Mouse (Mus musculus) midbrain, embryonic 13.5 days (tissue): ENCODE measurements around the gene Adcy4. TPM values are rescaled to one million over a fixed set of nuclear protein-coding genes. Genes with fewer than 3 reads are reported as not detected.

ENCODE experiments used
- ATAC-seq: fragments of 200-750 bp; cut with Nextera tagmentation; 2 replicates; pipeline ENCODE4 v1.8.0; 2017; ENCODE audit warnings: mild to moderate bottlenecking, moderate TSS enrichment, moderate library complexity
- H3K27ac ChIP-seq: fragments of 300-500 bp; sonication (generic); 2 replicates; pipeline ENCODE4 v1.5.1; 2015; ENCODE audit warnings: inconsistent platforms, mild to moderate bottlenecking, moderate library complexity
- H3K27me3 ChIP-seq: fragments of 300-500 bp; sonication (generic); 2 replicates; pipeline ENCODE4 v1.6.1; 2015; ENCODE audit warnings: mild to moderate bottlenecking, inconsistent platforms
- H3K36me3 ChIP-seq: fragments of 300-500 bp; sonication (generic); 2 replicates; pipeline ENCODE4 v1.6.1; 2015; ENCODE audit warnings: mild to moderate bottlenecking, inconsistent platforms
- H3K4me1 ChIP-seq: fragments of 300-500 bp; sonication (generic); replicated peaks from 2 replicates; pipeline ENCODE4 v1.6.1; 2015; ENCODE audit warnings: inconsistent platforms
- H3K4me2 ChIP-seq: fragments of 300-500 bp; sonication (generic); replicated peaks from 2 replicates; pipeline ENCODE4 v1.6.1; 2015; ENCODE audit warnings: moderate library complexity, mild to moderate bottlenecking, inconsistent platforms
- H3K4me3 ChIP-seq: fragments of 300-500 bp; sonication (generic); replicated peaks from 2 replicates; pipeline ENCODE4 v1.5.1; 2015; ENCODE audit warnings: mild to moderate bottlenecking, inconsistent platforms
- H3K9ac ChIP-seq: fragments of 300-500 bp; sonication (generic); replicated peaks from 2 replicates; pipeline ENCODE4 v1.6.1; 2015; ENCODE audit warnings: mild to moderate bottlenecking, inconsistent platforms
- H3K9me3 ChIP-seq: fragments of 300-500 bp; sonication (generic); 2 replicates; pipeline ENCODE4 v1.6.1; 2016; ENCODE audit warnings: mild to moderate bottlenecking, inconsistent platforms
- WGBS: fragments of 180-500 bp; shearing (Covaris S2); methylation state at CpG from one replicate; pipeline ENCODE4 v1.1.7; 2015; 5-methylcytosine and 5-hydroxymethylcytosine counted together
- polyA plus RNA-seq: library from polyadenylated mRNA; unstranded; fragments of >200 nt; fragmentation: Nextera tagmentation; extraction: Ambion mirVana; gene quantifications from 2 replicates; pipeline ENCODE4 v1.2.1, GENCODE M21; 2015

Gene Adcy4
- polyA plus RNA-seq, 1 experiment from 2014 or later, result 4.2 TPM

DNA sequence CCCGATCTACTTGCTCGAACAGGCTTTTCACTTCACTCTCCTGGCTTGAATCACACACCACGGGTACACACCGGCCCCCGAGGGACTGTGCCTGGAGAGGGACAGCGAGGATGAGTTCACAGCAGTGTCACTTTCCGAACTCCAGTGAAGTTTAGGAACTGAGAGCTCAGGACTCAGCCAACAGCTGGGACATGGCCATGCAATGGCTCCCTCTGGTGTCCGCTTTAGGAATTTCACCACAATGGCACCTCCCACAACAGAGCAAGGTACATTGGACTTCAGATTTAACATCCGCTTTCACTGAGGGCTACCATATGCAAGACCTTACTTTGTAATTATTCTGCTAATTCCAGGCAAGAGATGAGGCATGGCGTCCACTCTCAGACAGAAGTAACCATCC lies 40.2 kb downstream of the Adcy4 start:
- Histone ChIP-seq H3K36me3 (peaks cover 27% of the 10 kb centered on the region), H3K4me3 (no peak overlapping the region), H3K27me3 (no peaks in the 10 kb centered on the region), H3K27ac (no peak overlapping the region), H3K9me3 (no peaks in the 10 kb centered on the region), H3K9ac (no peak overlapping the region; the same call in 1 of the 2 replicates), H3K4me2 (peak overlapping the region; percentile 24), H3K4me1 (peaks cover 36% of the 10 kb centered on the region)
- 26% methylated on average over 10 of the region's 10 CpGs for WGBS
- ATAC-seq, result peak; percentile 74

DNA sequence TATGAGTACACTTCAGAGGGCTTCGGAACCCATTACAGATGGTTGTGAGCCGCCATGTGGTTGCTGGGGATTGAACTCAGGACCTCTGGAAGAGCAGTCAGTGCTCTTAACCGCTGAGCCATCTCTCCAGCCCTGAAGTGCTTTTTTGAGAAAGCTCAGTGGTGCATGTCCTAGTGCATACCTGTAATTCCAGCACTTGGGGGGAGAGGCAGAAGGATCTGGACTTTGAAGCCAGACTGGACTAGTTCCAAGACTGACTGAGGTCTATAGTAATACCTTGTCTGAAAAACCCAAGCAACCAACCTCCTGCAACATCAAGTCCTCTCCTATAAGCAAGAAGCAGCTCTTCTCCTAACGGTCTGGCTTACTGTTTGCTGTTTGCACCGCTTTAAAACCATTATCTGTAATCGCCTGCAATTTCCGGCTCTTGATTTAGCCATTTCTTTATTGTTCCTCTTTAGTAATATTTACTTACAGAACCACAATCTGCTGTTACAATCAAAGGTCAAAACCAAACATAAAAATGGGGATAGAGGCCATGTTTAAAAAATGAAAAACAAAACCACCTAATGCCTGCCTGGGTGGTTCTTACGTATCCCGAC lies 46.7 kb downstream of the Adcy4 start:
- H3K4me1 ChIP-seq, result no peaks in the 10 kb centered on the region
- H3K27ac ChIP-seq, result no peak overlapping the region
- no peak overlapping the region for H3K9ac ChIP-seq
- H3K4me3 ChIP-seq, result no peak overlapping the region
- ATAC-seq, result no peak
- H3K9me3 ChIP-seq, result no peaks in the 10 kb centered on the region
- H3K27me3 ChIP-seq, result no peaks in the 10 kb centered on the region
- H3K36me3 ChIP-seq, result peaks cover 30% of the 10 kb centered on the region
- WGBS, result 88% methylated on average over 9 of the region's 9 CpGs
- H3K4me2 ChIP-seq, result no peak overlapping the region

- peaks cover 26% of the 10 kb centered on the region for H3K36me3 ChIP-seq
- no peak for ATAC-seq
- H3K27me3 ChIP-seq, result 0 out of 2 replicates have a peak, but pooled peaks cover 3% of the 10 kb centered on the region
- no peak overlapping the region for H3K27ac ChIP-seq
- H3K9ac ChIP-seq, result no peak overlapping the region
- no peak overlapping the region for H3K4me3 ChIP-seq
- no peaks in the 10 kb centered on the region for H3K4me1 ChIP-seq
- WGBS, result 83% methylated on average over 4 of the region's 4 CpGs
- no peak overlapping the region for H3K4me2 ChIP-seq
- no peaks in the 10 kb centered on the region for H3K9me3 ChIP-seq
These were observed 48.1 kb downstream of the Adcy4 start for GRCm38 (mm10) chr14:55735758-55736157.

- no peak overlapping the region for H3K9ac ChIP-seq
- H3K4me2 ChIP-seq, result no peak overlapping the region
- no peaks in the 10 kb centered on the region for H3K9me3 ChIP-seq
- no peak for ATAC-seq
- no peaks in the 10 kb centered on the region for H3K4me1 ChIP-seq
- H3K27me3 ChIP-seq, result 0 out of 2 replicates have a peak, but pooled peaks cover 3% of the 10 kb centered on the region
- 76% methylated on average over 3 of the region's 3 CpGs for WGBS
- H3K36me3 ChIP-seq, result peaks cover 22% of the 10 kb centered on the region
- no peak overlapping the region for H3K4me3 ChIP-seq
- no peak overlapping the region for H3K27ac ChIP-seq
These were observed 48.6 kb downstream of the Adcy4 start for GRCm38 (mm10) chr14:55735334-55735733.

- WGBS, result 74% methylated on average over 7 of the region's 7 CpGs
- H3K9me3 ChIP-seq, result no peaks in the 10 kb centered on the region
- H3K9ac ChIP-seq, result no peak overlapping the region
- H3K4me3 ChIP-seq, result no peak overlapping the region
- H3K4me2 ChIP-seq, result no peak overlapping the region
- peaks cover 17% of the 10 kb centered on the region for H3K36me3 ChIP-seq
- no peak for ATAC-seq
- 0 out of 2 replicates have a peak, but pooled peaks cover 3% of the 10 kb centered on the region for H3K27me3 ChIP-seq
- H3K4me1 ChIP-seq, result no peaks in the 10 kb centered on the region
- H3K27ac ChIP-seq, result no peak overlapping the region
These were observed 49.0 kb downstream of the Adcy4 start for GRCm38 (mm10) chr14:55734869-55735268.

DNA sequence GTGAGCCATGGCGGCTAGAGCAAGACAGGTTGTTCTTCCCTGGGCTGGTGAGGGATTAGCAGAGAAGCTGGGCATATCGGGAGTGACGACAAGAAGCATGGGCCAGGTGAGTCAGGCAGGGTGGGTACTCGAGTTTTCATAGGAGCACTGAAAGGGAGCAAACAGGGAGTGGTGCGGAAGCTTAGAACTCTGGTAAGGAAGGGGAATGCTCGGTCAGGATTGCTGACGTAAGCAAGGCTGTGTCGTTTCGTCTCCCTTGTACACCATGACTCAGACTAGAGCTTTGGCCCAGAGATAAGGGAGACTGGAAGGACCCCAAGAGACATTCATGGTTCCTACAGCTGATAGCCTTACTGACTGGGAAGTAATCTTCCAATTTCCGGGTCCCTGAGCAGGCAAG lies 50.0 kb downstream of the Adcy4 start:
- H3K27ac ChIP-seq, result no peak overlapping the region
- WGBS, result 80% methylated on average over 10 of the region's 10 CpGs
- ATAC-seq, result no peak

GRCm38 (mm10) chr14:55730531-55731032 lies 53.3 kb downstream of the Adcy4 start:
- no peak overlapping the region for H3K9ac ChIP-seq
- WGBS, result 81% methylated on average over 7 of the region's 7 CpGs
- no peaks in the 10 kb centered on the region for H3K9me3 ChIP-seq
- no peaks in the 10 kb centered on the region for H3K4me1 ChIP-seq
- no peak for ATAC-seq
- H3K36me3 ChIP-seq, result no peaks in the 10 kb centered on the region
- H3K4me2 ChIP-seq, result no peak overlapping the region
- no peak overlapping the region for H3K27ac ChIP-seq
- no peak overlapping the region for H3K4me3 ChIP-seq
- 0 out of 2 replicates have a peak, but pooled peaks cover 3% of the 10 kb centered on the region for H3K27me3 ChIP-seq

More for the DNA sequence above, 50.0 kb downstream of the Adcy4 start:
- no peaks in the 10 kb centered on the region for H3K9me3 ChIP-seq
- H3K36me3 ChIP-seq, result peaks cover 7% of the 10 kb centered on the region
- H3K27me3 ChIP-seq, result 0 out of 2 replicates have a peak, but pooled peaks cover 3% of the 10 kb centered on the region
- H3K4me1 ChIP-seq, result no peaks in the 10 kb centered on the region
- no peak overlapping the region for H3K9ac ChIP-seq
- no peak overlapping the region for H3K4me3 ChIP-seq
- H3K4me2 ChIP-seq, result no peak overlapping the region

DNA sequence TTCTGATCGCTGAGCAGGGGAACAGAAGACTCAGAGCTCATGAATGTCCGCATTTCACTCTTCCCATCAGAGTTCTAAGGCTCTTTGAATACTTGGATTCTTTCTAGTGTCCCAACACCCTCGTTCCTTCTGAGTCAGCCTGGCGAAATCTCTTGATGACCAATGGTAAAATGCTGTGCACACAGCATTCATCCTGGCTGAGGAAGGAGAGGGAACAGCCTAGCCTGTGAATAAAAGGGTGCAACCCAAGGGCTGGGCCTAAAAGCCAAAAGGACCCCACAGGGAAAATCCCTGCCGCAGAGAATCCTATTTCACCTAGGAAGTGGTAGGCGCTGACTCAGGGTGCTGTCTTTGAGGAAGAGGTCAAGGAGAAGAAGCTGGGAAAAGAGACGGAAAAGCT lies 53.8 kb downstream of the Adcy4 start:
- no peak overlapping the region for H3K27ac ChIP-seq

DNA sequence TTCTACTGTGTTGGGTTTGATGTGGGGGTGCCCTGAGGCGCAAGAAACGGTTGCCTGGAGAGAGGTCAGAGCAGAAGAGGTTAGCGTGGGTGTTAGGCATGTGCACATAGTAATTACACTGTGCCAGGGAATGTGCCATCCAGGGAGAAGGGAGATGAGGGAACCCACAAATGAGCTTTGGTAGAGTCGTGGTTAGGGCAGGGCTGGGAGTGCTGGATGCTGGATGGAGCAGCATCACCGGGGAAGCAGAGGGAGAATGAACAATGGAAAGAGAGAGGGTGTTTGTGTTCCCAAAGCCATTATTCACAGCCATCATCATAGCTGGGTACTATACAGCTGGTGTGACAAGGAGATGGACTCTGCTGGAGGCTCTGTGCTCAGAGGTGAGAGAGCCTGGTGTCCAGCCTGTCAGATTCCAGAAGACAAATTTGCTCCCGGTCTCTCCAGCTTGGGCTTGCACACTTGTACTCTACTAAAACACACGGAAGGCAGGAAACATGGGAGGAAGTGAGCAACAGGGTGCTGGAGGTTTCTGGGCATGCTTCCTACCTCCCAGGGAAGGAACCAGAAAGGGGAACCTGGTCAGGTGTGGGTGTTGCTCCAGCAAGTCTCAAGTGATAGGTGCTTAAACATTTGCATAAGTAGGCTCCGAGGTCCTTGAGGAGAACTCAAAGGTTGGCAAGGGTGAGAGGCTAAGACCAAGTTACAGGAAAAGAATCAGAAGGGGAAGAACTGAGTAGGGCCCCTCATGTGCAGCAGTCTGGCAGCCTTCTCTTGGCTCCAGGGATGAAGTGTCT lies 55.8 kb downstream of the Adcy4 start:
- Histone ChIP-seq H3K27me3 (0 out of 2 replicates have a peak, but pooled peaks cover 3% of the 10 kb centered on the region), H3K4me1 (no peaks in the 10 kb centered on the region), H3K4me2 (no peak overlapping the region), H3K4me3 (no peak overlapping the region), H3K36me3 (no peaks in the 10 kb centered on the region), H3K9me3 (no peaks in the 10 kb centered on the region), H3K27ac (no peak overlapping the region), H3K9ac (no peak overlapping the region)
- no peak for ATAC-seq
- WGBS, result 81% methylated on average over 8 of the region's 8 CpGs

More for the DNA sequence above, 53.8 kb downstream of the Adcy4 start:
- H3K9ac ChIP-seq, result no peak overlapping the region
- H3K36me3 ChIP-seq, result no peaks in the 10 kb centered on the region
- H3K9me3 ChIP-seq, result no peaks in the 10 kb centered on the region
- no peaks in the 10 kb centered on the region for H3K4me1 ChIP-seq
- H3K27me3 ChIP-seq, result 0 out of 2 replicates have a peak, but pooled peaks cover 3% of the 10 kb centered on the region
- WGBS, result 73% methylated on average over 7 of the region's 7 CpGs
- no peak overlapping the region for H3K4me3 ChIP-seq
- no peak for ATAC-seq
- H3K4me2 ChIP-seq, result no peak overlapping the region

DNA sequence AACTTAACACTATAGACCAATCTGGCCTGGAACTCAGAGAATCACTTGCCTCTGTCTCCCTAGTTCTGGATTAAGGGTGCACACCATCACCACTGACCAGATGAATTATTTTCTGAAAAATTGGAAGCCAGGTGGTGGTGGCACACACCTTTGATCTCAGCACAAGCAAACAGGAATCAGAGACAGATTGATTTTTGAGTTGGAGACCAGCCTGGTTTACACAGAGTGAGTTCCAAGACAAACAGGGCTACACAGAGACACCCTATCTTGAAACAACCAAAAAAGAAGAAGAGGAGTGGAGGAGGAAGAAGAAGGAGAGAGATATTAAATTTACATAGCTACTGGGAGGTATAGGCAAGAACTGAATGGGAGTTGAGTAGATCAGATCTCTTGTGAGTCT lies 57.6 kb downstream of the Adcy4 start:
- ATAC-seq, result no peak
- Histone ChIP-seq H3K4me3 (no peak overlapping the region), H3K27ac (no peak overlapping the region), H3K4me1 (peaks cover 8% of the 10 kb centered on the region), H3K27me3 (0 out of 2 replicates have a peak, but pooled peaks cover 3% of the 10 kb centered on the region), H3K9ac (no peak overlapping the region), H3K36me3 (no peaks in the 10 kb centered on the region), H3K9me3 (no peaks in the 10 kb centered on the region), H3K4me2 (no peak overlapping the region)

DNA sequence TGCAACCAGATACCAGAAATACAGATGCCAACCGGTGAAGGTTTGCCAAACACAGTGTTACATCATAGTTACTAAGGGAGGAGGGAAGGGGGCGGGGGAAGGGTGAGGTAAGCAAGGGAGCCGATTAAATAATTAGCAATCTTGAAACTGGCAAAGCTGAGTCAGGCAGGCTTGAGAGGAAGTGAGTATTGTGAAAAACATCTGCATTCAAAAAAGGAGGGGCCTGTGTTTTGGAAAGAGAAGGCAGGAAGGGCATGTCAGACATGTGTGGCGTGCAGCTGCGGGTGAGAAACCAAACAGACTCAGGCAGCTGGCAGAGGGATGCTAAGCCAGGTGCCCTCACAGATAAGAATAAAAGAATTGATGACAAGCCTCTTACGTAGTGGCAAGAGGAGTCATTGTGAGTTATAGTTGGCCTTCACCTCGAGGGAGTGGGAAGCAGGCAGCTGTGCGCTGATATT lies 59.5 kb downstream of the Adcy4 start:
- peaks cover 8% of the 10 kb centered on the region; the same call in 1 of the 2 replicates for H3K36me3 ChIP-seq
- H3K27me3 ChIP-seq, result no peaks in the 10 kb centered on the region
- ATAC-seq, result no peak
- no peak overlapping the region for H3K9ac ChIP-seq
- WGBS, result 65% methylated on average over 8 of the region's 8 CpGs
- H3K9me3 ChIP-seq, result no peaks in the 10 kb centered on the region
- no peak overlapping the region for H3K27ac ChIP-seq
- H3K4me3 ChIP-seq, result no peak overlapping the region
- no peak overlapping the region for H3K4me2 ChIP-seq
- H3K4me1 ChIP-seq, result peaks cover 17% of the 10 kb centered on the region

DNA sequence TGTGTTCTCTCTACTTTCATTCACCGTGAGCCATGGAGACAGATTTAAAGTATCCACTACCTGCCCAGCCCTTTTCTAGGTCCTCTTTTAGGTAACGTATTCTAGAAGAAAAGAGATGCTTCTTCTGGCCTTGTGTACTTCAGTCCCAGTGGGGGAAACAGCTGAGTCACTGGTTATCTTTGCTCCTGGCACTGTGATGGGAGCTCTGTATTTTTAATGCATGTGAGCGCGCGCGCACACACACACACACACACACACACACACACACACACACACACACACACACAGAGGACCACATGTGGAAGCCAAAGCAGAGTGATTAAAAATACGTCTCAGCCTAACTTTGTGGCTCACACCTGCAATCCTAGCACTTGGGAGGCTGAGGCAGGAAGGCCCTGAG lies 60.5 kb downstream of the Adcy4 start:
- H3K4me3 ChIP-seq, result no peak overlapping the region
- H3K4me1 ChIP-seq, result peaks cover 17% of the 10 kb centered on the region
- H3K27ac ChIP-seq, result no peak overlapping the region
- no peaks in the 10 kb centered on the region for H3K27me3 ChIP-seq
- ATAC-seq, result no peak
- 92% methylated on average over 7 of the region's 7 CpGs for WGBS
- no peaks in the 10 kb centered on the region for H3K9me3 ChIP-seq
- no peak overlapping the region for H3K4me2 ChIP-seq
- peaks cover 18% of the 10 kb centered on the region for H3K36me3 ChIP-seq
- no peak overlapping the region for H3K9ac ChIP-seq
